Mouse (Mus musculus) cerebellum, postnatal 4 days (tissue): ENCODE results near the gene Ttc39b.

Experiments used
- DNase-seq, 2 experiments: peaks; one replicate each; pipeline ENCODE4 v3.0.0; 2022; ENCODE audit warnings: low spot score in 2 of 2, mixed read lengths in 1 of 2

Ttc39b gene

DNA sequence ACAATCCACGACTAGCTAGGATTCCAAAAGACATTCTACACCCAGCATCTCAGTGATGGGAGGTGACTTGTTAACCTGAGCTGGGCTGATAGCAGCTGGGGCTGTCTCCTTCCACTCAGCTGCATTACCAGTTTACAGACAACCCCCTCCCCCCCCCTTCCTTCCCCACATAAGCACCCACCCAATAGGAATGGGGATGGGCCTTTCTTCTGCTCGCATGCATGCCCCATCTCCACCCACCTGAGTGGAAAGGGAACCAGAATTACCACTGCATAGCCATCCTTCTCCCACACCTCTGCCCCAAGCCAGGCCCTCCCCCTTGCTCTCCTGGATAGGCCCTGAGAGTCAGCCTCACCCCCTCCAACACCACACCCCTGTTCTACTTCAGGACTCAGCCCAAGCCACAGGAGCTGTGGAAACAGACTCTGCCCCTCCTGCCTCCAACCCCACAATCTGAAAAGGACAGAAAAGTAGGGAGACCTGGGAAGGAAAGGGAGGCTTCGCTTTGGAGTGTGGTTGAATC lies 6.2 kb downstream of the Ttc39b start:
- no peak for DNase-seq

DNA sequence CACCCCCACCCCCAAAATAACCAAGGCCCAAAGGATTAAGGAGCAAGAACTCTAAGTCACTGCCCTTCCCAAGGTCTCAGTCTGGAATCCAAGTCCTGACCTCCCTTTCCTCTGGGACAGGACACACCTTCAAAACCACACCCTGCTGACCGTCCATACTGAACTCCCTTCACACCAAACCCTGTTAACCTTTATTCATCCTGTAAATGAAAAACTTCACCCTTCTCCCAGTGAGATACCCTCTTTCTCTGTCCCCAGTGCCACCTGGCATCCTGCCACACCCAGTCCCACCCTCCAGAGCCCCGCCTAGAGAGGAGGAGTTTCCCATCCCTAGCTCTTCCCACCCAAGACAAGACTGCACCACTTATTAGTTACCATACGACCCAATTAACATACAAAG lies 7.3 kb downstream of the Ttc39b start:
- DNase-seq, result no peak

DNA sequence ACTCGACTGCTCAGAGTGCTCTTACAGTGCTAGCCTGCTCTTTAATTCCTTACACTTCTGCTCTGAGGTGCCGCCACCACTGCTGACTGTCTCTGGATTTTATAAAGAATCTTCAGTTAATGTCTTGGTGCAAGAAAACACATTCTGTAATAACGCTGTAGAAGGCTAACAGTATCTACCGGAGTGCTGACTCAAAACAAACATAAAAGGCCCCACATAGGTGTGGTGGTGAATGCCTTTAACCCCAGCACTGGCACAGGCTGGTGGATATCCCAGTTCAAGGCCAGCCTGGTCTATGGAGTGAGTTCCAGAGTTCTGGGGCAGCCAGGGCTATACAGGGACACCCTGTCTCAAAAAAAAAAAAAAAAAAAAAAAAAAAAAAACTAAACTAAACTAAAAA lies 8.1 kb downstream of the Ttc39b start:
- DNase-seq, result no peak

GRCm38 (mm10) chr4:83314922-83315881 lies 8.9 kb downstream of the Ttc39b start:
- peak in 1 of 2 experiments; percentile 25 for DNase-seq

- no peak for DNase-seq
Observed at GRCm38 (mm10) chr4:83314261-83314793, 9.7 kb downstream of the Ttc39b start.

- no peak for DNase-seq
Observed at GRCm38 (mm10) chr4:83312336-83312735, 11.7 kb downstream of the Ttc39b start.

GRCm38 (mm10) chr4:83311481-83311880 lies 12.6 kb downstream of the Ttc39b start:
- no peak for DNase-seq

GRCm38 (mm10) chr4:83310990-83311389 lies 13.1 kb downstream of the Ttc39b start:
- DNase-seq, result no peak

DNA sequence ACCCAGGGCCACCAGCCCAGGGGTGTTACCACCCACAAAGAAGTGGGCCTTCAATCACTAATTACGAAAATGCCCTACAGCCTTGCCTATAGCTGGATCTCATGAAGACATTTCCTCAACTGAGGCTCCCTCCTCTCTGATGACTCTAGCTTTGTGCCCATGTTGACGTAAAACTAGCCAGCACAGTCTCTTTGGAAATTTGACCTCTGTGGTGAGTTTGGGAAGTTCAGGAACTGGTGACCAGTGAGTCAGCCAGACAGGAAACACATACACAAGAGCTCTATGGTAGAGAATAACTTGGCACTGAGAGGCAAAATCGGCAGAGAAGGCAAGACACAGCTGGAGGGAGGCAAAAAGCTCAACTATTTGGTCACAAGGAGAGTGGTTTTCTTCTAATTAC lies 15.1 kb downstream of the Ttc39b start:
- DNase-seq, result no peak

- no peak for DNase-seq
Observed at GRCm38 (mm10) chr4:83307686-83308469, 16.2 kb downstream of the Ttc39b start.

- DNase-seq, result no peak
Observed at GRCm38 (mm10) chr4:83306879-83307278, 17.2 kb downstream of the Ttc39b start.

- DNase-seq, result no peak
Observed at GRCm38 (mm10) chr4:83305099-83305498, 19.0 kb downstream of the Ttc39b start.

GRCm38 (mm10) chr4:83302887-83303827 lies 20.9 kb downstream of the Ttc39b start:
- peak; percentile 43 to 69 for DNase-seq

GRCm38 (mm10) chr4:83302123-83302737 lies 21.8 kb downstream of the Ttc39b start:
- no peak for DNase-seq

GRCm38 (mm10) chr4:83301713-83302112 lies 22.3 kb downstream of the Ttc39b start:
- no peak for DNase-seq

DNA sequence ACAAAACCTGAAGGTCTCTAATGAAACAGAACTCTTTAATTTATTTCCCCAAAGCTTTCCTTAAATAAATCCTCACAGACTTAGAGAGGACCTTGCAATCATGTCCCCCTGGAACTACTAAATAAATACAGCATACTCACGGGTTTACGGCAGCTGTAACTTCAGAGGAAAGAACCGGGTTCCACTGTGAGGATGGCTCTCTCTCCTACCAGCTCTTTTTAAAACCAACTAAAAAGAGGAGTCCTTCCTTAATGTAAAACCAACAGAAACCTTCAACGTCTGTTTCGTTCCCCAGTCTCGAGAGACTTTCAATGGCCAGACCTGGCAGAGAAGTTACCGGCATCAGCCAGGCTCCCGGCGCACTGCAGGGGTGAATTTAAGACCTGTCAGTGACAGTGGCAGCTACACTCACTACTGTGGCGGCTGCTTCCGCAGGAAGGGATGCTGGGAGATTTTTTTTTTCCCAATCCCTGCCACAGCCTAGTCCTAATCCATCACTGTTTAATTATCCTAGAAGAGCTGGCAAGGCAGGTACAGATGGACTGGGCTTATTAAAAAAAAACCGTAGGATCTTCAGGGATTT lies 39.2 kb downstream of the Ttc39b start:
- DNase-seq, result peak in 1 of 2 experiments; percentile 45

GRCm38 (mm10) chr4:83283973-83284767 lies 39.9 kb downstream of the Ttc39b start:
- DNase-seq, result peak in 1 of 2 experiments; percentile 40

- DNase-seq, result no peak
Observed at GRCm38 (mm10) chr4:83282424-83282823, 41.6 kb downstream of the Ttc39b start.

DNA sequence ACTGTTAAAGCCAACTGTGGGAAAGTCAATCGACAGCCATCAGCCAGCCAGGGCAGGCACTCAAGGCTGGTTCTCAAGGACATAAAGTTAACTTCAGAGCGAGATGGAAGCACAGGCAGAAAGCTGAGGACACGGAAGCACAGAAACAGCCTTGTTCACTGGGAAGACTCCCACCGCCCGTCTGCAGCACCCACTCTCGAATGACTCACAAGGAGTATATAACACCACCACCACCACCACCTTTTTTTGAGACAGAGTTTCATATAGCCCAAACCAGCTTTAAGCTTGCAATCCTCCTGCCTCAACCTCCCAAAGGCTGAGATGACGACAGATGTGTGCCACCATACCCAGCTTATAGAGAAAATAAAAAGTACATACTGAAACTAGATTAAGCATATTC lies 44.8 kb downstream of the Ttc39b start:
- no peak for DNase-seq
